Mouse (Mus musculus) lung, adult 2 months (tissue): ENCODE measurements around the gene Tfcp2. TPM values are rescaled to one million over a fixed set of nuclear protein-coding genes. Genes with fewer than 3 reads are reported as not detected.

ENCODE experiments used
- DNase-seq: peaks from one replicate; pipeline ENCODE4 v3.0.0; 2022
- H3K4me1 ChIP-seq: fragments of 200-500 bp; 2 replicates; pipeline ENCODE4 v1.6.1; 2011; ENCODE audit warnings: low read length; ENCODE audit not compliant: control insufficient read depth, insufficient read depth
- H3K4me3 ChIP-seq: fragments of 200-500 bp; replicated peaks from 2 replicates; pipeline ENCODE3; 2011; ENCODE audit warnings: low read depth, mild to moderate bottlenecking, control low read depth, low read length; ENCODE audit errors: extremely low read depth
- CTCF ChIP-seq: fragments of 200-500 bp; IDR thresholded peaks from 2 replicates; pipeline ENCODE4 v1.5.1; 2011; ENCODE audit warnings: mild to moderate bottlenecking, low read length, control low read depth; ENCODE audit not compliant: insufficient read depth
- POLR2A ChIP-seq: fragments of 200-500 bp; IDR thresholded peaks from 2 replicates; pipeline ENCODE4 v1.6.1; 2011; ENCODE audit warnings: low read depth, mild to moderate bottlenecking, control low read depth, low read length, borderline replicate concordance; ENCODE audit errors: extremely low read depth
- WGBS: fragments of 180-500 bp; shearing (Covaris S2); methylation state at CpG from one replicate; pipeline ENCODE4 v1.1.7; 2018; 5-methylcytosine and 5-hydroxymethylcytosine counted together
- polyA plus RNA-seq: library from polyadenylated mRNA; depleted of rRNA; stranded (reverse); fragments of >200 nt; gene quantifications from 2 replicates; pipeline ENCODE4 v1.2.3, GENCODE M21; 2012; rRNA removed

The Tfcp2 gene
- polyA plus RNA-seq, 1 experiment, result 8.2 TPM

DNA sequence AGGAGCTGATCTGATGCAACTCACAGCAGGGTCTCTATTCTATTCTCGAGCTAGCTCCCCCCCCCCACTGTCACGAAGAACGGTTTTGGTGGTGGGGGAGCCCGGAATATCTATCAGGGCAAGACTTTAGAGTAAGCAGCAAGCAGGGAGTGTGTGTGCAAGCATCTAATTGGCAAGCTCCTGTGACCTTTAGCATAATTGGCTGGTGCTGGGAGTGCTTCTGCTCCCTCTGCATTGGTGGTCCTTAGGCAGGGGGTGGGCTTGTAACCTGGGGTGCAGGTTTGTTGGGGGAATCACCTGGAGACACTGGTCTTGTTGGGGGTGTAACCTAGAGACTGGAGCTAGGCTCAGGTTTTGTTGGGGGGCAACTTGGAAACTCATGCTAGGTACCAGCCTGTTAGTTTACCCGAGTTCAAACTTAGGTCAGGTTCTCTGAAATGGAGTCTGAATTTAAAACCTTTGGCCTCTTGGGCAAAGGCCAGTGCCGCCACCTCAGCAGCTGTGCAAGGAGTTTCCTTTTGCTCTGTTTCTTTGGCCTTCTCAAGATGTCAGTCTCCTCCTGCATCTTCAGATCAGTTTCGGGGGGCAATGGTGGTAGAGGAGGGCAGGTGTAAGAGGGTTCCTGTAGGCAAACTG is 95.3 kb downstream of the Tfcp2 start:
- 80% methylated on average over 7 of the region's 7 CpGs for WGBS
- no peak for DNase-seq
- Histone ChIP-seq H3K4me1 (no peaks in the 10 kb centered on the region), H3K4me3 (no peak overlapping the region)
- no peak for TF ChIP-seq CTCF
- no peak for TF ChIP-seq POLR2A

DNA sequence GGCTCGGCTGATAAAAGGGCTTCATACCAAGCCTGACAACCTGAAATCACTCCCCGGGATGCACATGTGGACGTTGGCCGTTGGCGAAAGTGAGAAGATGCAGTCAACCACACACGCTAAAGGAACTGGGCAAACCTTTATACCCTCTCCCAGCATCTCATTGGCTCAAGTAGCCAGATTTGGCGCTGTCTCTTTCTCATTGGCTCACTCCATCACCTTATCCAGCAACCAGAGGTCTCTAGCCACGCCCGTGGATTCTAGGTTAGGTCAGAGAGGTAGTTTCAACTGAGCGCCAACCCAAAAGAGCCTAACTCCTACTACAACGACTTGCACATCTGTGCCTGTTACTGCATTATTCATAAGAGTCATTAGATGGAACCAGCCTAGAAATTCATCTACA is 99.3 kb downstream of the Tfcp2 start:
- no peaks in the 10 kb centered on the region for H3K4me1 ChIP-seq
- H3K4me3 ChIP-seq, result no peak overlapping the region
- no peak for TF ChIP-seq POLR2A
- TF ChIP-seq CTCF, result no peak
- no peak for DNase-seq
- WGBS, result 70% methylated on average over 11 of the region's 11 CpGs

DNA sequence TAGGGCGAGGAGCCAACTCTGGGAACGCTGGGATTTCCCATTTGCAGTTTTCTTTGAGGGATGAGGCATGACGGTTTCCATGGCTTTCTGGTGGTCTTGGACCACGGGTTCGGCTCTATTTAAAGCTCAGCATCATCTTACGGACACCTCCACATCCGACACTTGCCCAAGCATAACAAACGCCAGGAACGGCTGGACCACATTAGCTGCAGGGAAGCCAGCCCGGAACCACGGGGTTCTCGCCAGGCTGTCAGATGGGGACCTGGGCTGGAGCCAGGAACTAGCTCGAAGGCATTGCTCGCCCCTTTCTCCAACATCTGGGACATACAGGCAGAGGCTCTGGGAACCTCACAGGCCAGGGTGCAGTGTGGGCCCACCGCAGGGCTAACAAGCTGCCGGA is 100.6 kb downstream of the Tfcp2 start:
- 50% methylated on average over 16 of the region's 16 CpGs for WGBS
- Histone ChIP-seq H3K4me3 (no peak overlapping the region), H3K4me1 (no peaks in the 10 kb centered on the region)
- TF ChIP-seq POLR2A, result no peak
- DNase-seq, result no peak

DNA sequence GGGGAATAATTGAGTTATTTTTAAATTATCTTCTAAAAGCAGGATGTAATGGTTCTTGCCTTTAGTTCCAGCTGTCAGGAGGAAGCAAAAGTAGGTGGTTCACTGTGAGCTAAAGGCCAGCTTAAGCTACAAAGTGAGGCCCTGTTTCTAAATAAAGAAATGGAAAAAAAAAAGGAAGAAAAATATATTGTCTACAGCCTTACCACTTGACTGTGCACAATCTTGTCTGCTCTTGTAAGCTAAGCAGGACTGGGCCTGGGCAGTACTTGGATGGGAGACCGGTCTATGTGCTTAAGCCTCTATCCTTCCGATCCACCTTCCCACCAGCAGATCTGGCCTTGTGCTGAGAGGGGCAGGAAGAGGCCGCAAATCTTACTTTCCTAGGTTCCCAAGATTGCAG is 102.3 kb downstream of the Tfcp2 start:
- 91% methylated on average over 3 of the region's 3 CpGs for WGBS
- no peak for TF ChIP-seq POLR2A
- no peak for TF ChIP-seq CTCF
- DNase-seq, result no peak
- no peaks in the 10 kb centered on the region for H3K4me1 ChIP-seq
- H3K4me3 ChIP-seq, result no peak overlapping the region

DNA sequence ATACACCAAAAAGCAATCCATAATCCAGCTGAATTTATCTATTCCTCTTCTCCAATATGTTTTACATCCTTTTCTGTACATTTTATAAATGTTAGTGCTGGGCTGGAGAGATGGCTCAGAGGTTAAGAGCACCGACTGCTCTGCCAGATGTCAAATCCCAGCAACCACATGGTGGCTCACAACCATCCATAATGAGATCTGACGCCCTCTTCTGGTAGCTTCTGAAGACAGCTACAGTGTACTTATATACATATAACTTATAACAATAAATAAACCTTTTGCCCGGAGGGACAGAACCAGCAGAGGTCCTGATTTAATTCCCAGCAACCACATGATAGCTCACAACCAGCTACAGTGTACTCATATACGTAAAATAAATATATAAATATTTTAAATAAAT is 103.2 kb downstream of the Tfcp2 start:
- DNase-seq, result no peak
- TF ChIP-seq CTCF (no peak), POLR2A (no peak)
- H3K4me3 ChIP-seq, result no peak overlapping the region
- WGBS, result 77% methylated on average over 4 of the region's 4 CpGs
- no peaks in the 10 kb centered on the region for H3K4me1 ChIP-seq

Other genes with a start within 250 kb of the Tfcp2 start
- 448 and 506 TPM in 2 replicates for gene Mettl7a1, start 247.9 kb downstream of the Tfcp2 start, polyA plus RNA-seq
- gene Mettl7a3, start 217.1 kb downstream of the Tfcp2 start, polyA plus RNA-seq, result 0.80 and 1.1 TPM in 2 replicates
- gene Methig1, start 198.9 kb downstream of the Tfcp2 start, polyA plus RNA-seq, result 0.11 TPM in 1 of 2 replicates, not detected in the other
- 0.10 TPM in 1 of 2 replicates, not detected in the other for gene Mettl7a2, start 198.8 kb downstream of the Tfcp2 start, polyA plus RNA-seq
- gene Higd1c, start 187.5 kb downstream of the Tfcp2 start, polyA plus RNA-seq, result not detected in 2 replicates
- not detected in 2 replicates for gene Gm5475, start 129.9 kb downstream of the Tfcp2 start, polyA plus RNA-seq
- gene Slc11a2, start 126.9 kb downstream of the Tfcp2 start, polyA plus RNA-seq, result 35.5 and 53.2 TPM in 2 replicates
- gene Letmd1, start 83.0 kb downstream of the Tfcp2 start, polyA plus RNA-seq, result 32.6 and 44.4 TPM in 2 replicates
- gene Csrnp2, start 56.5 kb downstream of the Tfcp2 start, polyA plus RNA-seq, result 2.8 and 3.0 TPM in 2 replicates
- 34.8 and 40.2 TPM in 2 replicates for gene Pou6f1, start 48.0 kb upstream of the Tfcp2 start, polyA plus RNA-seq
- gene Dazap2, start 63.3 kb upstream of the Tfcp2 start, polyA plus RNA-seq, result 846 and 1,111 TPM in 2 replicates
- 102 and 115 TPM in 2 replicates for gene Smagp, start 84.9 kb upstream of the Tfcp2 start, polyA plus RNA-seq
- gene Bin2, start 117.5 kb upstream of the Tfcp2 start, polyA plus RNA-seq, result 19.1 and 23.9 TPM in 2 replicates
- 4.7 and 17.3 TPM in 2 replicates for gene Cela1, start 135.9 kb upstream of the Tfcp2 start, polyA plus RNA-seq
- gene Galnt6, start 177.4 kb upstream of the Tfcp2 start, polyA plus RNA-seq, result 3.8 and 4.0 TPM in 2 replicates
- 4.3 and 4.4 TPM in 2 replicates for gene Slc4a8, start 209.7 kb upstream of the Tfcp2 start, polyA plus RNA-seq